ENCODE assay signal across 22 mouse cellular contexts in the genomic region with DNA sequence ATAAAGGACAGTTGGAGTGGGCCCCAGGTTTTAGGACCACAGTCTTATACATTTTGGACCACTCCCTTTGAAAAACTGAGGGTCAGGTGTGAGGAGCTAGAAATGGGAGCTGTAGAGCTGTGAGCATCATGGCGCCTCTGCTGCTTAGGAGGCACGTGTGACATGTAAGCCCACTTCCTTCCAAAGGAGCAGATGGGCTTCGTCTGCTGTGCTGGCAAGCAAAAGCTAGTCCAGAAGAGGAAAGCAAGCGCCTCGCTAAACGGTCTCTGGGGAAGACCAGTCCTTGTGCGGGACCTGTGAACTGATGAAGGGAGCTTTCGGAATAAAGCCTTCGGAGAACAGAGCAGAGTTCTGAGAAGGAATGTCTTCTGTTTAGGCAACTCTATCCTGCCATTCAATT. TPM values are rescaled to one million over a fixed set of nuclear protein-coding genes. Genes with fewer than 3 reads are reported as not detected.
DNase-seq lines count a peak whose midpoint lies in the region; ATAC-seq lines count a peak whose summit lies in the region.
"Had no signal": no experiment of that assay in that cellular context is flagged by ENCODE, and none has a peak within 500 bp of the region (broad histone marks: within the 10 kb centered on the region; RNA-seq: fewer than 3 reads in every experiment).

No protein-coding gene starts in this region.

- no peaks in the 10 kb centered on the region for H3K36me3 ChIP-seq in forebrain, embryonic 16.5 days (ENCODE audit: control insufficient read depth, insufficient read depth)
- H3K36me3 ChIP-seq in forebrain, embryonic 12.5 days (replicated peaks) = no peaks in the 10 kb centered on the region
- no peaks in the 10 kb centered on the region for H3K36me3 ChIP-seq in kidney, embryonic 16.5 days (ENCODE audit: insufficient read depth, low read length)
- H3K36me3 ChIP-seq: embryonic facial prominence, embryonic 12.5 days; heart, embryonic 13.5 days; intestine, embryonic 15.5 days; limb, embryonic 13.5 days; midbrain, embryonic 15.5 days had no signal

- peak; percentile 73 for ATAC-seq in forebrain, embryonic 16.5 days
- no peak for ATAC-seq in forebrain, embryonic 12.5 days (ENCODE audit: low FRiP score)
- ATAC-seq in kidney, embryonic 16.5 days (ENCODE audit: low FRiP score, low TSS enrichment) = no peak
- ATAC-seq: hindbrain, embryonic 16.5 days; intestine, embryonic 15.5 days; midbrain, embryonic 15.5 days had no signal

- DNase-seq in kidney, postnatal 4 days = peak; percentile 21 to 22
- DNase-seq in right cerebral cortex, postnatal 10 days (ENCODE audit: low spot score in 2 of 2) = peak; percentile 41 to 57
- no peak for DNase-seq in right cerebral cortex, adult 18-20 months
- DNase-seq: adrenal gland, postnatal 25 days; B cell, adult 2 months; cerebellum, adult 2 months; embryo, embryonic 11 days; kidney, adult 8-10 months; kidney, postnatal 14 days; thymus, postnatal 4 days had no signal

- no peak overlapping the region for H3K4me2 ChIP-seq in forebrain, embryonic 16.5 days (ENCODE audit: low read length)
- no peak overlapping the region for H3K4me2 ChIP-seq in forebrain, embryonic 12.5 days
- H3K4me2 ChIP-seq in kidney, embryonic 16.5 days (replicated peaks; ENCODE audit: low read depth, low read length) = no peak overlapping the region
- H3K4me2 ChIP-seq: embryonic facial prominence, embryonic 12.5 days; heart, embryonic 13.5 days; intestine, embryonic 15.5 days; limb, embryonic 13.5 days; liver, embryonic 11.5 days; midbrain, embryonic 15.5 days had no signal

- H3K9me3 ChIP-seq in forebrain, embryonic 16.5 days (ENCODE audit: control insufficient read depth, low read length) = no peaks in the 10 kb centered on the region
- no peaks in the 10 kb centered on the region for H3K9me3 ChIP-seq in forebrain, embryonic 12.5 days
- H3K9me3 ChIP-seq in kidney, embryonic 16.5 days (ENCODE audit: low read length) = no peaks in the 10 kb centered on the region
- H3K9me3 ChIP-seq: embryonic facial prominence, embryonic 12.5 days; heart, embryonic 13.5 days; intestine, embryonic 15.5 days; limb, embryonic 13.5 days; midbrain, embryonic 15.5 days had no signal

- no peak overlapping the region for H3K9ac ChIP-seq in forebrain, embryonic 16.5 days (replicated peaks; ENCODE audit: low read depth, low read length)
- no peak overlapping the region for H3K9ac ChIP-seq in forebrain, embryonic 12.5 days
- H3K9ac ChIP-seq in kidney, embryonic 16.5 days (replicated peaks; ENCODE audit: low read length) = no peak overlapping the region
- H3K9ac ChIP-seq: embryonic facial prominence, embryonic 12.5 days; heart, embryonic 13.5 days; intestine, embryonic 15.5 days; limb, embryonic 13.5 days; midbrain, embryonic 15.5 days had no signal

- H3K4me3 ChIP-seq in forebrain, embryonic 16.5 days (replicated peaks; ENCODE audit: low read length) = no peak overlapping the region
- H3K4me3 ChIP-seq in forebrain, embryonic 12.5 days (replicated peaks) = no peak overlapping the region
- no peak overlapping the region for H3K4me3 ChIP-seq in kidney, embryonic 16.5 days (ENCODE audit: low read length)
- H3K4me3 ChIP-seq: embryonic facial prominence, embryonic 12.5 days; heart, embryonic 13.5 days; intestine, embryonic 15.5 days; limb, embryonic 13.5 days; midbrain, embryonic 15.5 days had no signal

- peaks cover 16% of the 10 kb centered on the region for H3K4me1 ChIP-seq in forebrain, embryonic 16.5 days (replicated peaks; ENCODE audit: control insufficient read depth, insufficient read depth, low read length)
- H3K4me1 ChIP-seq in forebrain, embryonic 12.5 days = peaks cover 12% of the 10 kb centered on the region
- H3K4me1 ChIP-seq in kidney, embryonic 16.5 days (ENCODE audit: insufficient read depth, low read length) = no peaks in the 10 kb centered on the region
- H3K4me1 ChIP-seq: embryonic facial prominence, embryonic 12.5 days; heart, embryonic 13.5 days; intestine, embryonic 15.5 days; limb, embryonic 13.5 days had no signal

- 67% methylated on average over 9 of the region's 9 CpGs for WGBS in forebrain, embryonic 16.5 days
- WGBS in forebrain, embryonic 12.5 days = 90% methylated on average over 9 of the region's 9 CpGs
- 73% methylated on average over 9 of the region's 9 CpGs for WGBS in kidney, embryonic 16.5 days

- peaks cover 9% of the 10 kb centered on the region for H3K27me3 ChIP-seq in forebrain, embryonic 16.5 days (replicated peaks; ENCODE audit: control insufficient read depth, insufficient read depth, low read length)
- H3K27me3 ChIP-seq in forebrain, embryonic 12.5 days = peaks cover 31% of the 10 kb centered on the region
- peaks cover 41% of the 10 kb centered on the region for H3K27me3 ChIP-seq in kidney, embryonic 16.5 days (ENCODE audit: insufficient read depth, low read length)
- H3K27me3 ChIP-seq: intestine, embryonic 15.5 days had no signal

- no peak overlapping the region for H3K27ac ChIP-seq in forebrain, embryonic 16.5 days (ENCODE audit: low read length)
- no peak overlapping the region for H3K27ac ChIP-seq in forebrain, embryonic 12.5 days
- no peak overlapping the region for H3K27ac ChIP-seq in kidney, embryonic 16.5 days (ENCODE audit: low read length)
- H3K27ac ChIP-seq: embryonic facial prominence, embryonic 12.5 days; heart, embryonic 13.5 days; intestine, embryonic 15.5 days; limb, embryonic 13.5 days; midbrain, embryonic 15.5 days had no signal

RNA-seq across cellular contexts. Expression of a gene that starts 45.4 kb away (rescaled TPM):
- polyA plus RNA-seq in forebrain, embryonic 16.5 days (2015; fragmentation: Nextera tagmentation; extraction: Ambion mirVana) = 4.8 and 5.9 TPM in 2 replicates
- polyA plus RNA-seq in forebrain, embryonic 12.5 days (2016; fragmentation: Nextera tagmentation; extraction: Ambion mirVana) = 21.2 and 24.9 TPM in 2 replicates
- not detected in 2 replicates for polyA plus RNA-seq in kidney, embryonic 16.5 days (2015; fragmentation: Nextera tagmentation; extraction: Ambion mirVana)
- polyA plus RNA-seq: liver, embryonic 16.5 days; testis, adult 2 months had no signal

RNA-seq across cellular contexts. Expression of a gene that starts 54.5 kb away (rescaled TPM):
- 32.7 and 33.5 TPM in 2 replicates for polyA plus RNA-seq in forebrain, embryonic 16.5 days (2015; fragmentation: Nextera tagmentation; extraction: Ambion mirVana)
- polyA plus RNA-seq in forebrain, embryonic 12.5 days (2016; fragmentation: Nextera tagmentation; extraction: Ambion mirVana) = 29.9 and 31.9 TPM in 2 replicates
- 57.2 and 60.3 TPM in 2 replicates for polyA plus RNA-seq in kidney, embryonic 16.5 days (2015; fragmentation: Nextera tagmentation; extraction: Ambion mirVana)

RNA-seq across cellular contexts. Expression of a gene that starts 58.9 kb away (rescaled TPM):
- 20.2 and 22.8 TPM in 2 replicates for polyA plus RNA-seq in forebrain, embryonic 16.5 days (2015; fragmentation: Nextera tagmentation; extraction: Ambion mirVana)
- 24.7 and 26.9 TPM in 2 replicates for polyA plus RNA-seq in forebrain, embryonic 12.5 days (2016; fragmentation: Nextera tagmentation; extraction: Ambion mirVana)
- 33.4 and 34.9 TPM in 2 replicates for polyA plus RNA-seq in kidney, embryonic 16.5 days (2015; fragmentation: Nextera tagmentation; extraction: Ambion mirVana)
